Mouse (Mus musculus) B cell, adult (primary cell): ENCODE results near the gene Rsc1a1. TPM values are rescaled to one million over a fixed set of nuclear protein-coding genes. Genes with fewer than 3 reads are reported as not detected.

Source experiments
- total RNA-seq: library from RNA; stranded (reverse); gene quantifications from 4 replicates; pipeline ENCODE4 v1.2.4, GENCODE M21; 2023; ENCODE audit not compliant: inconsistent age

The Rsc1a1 gene
- total RNA-seq: 1.9 to 14.3 TPM (median 7.9 TPM) in 4 replicates

GRCm38 (mm10) chr4:141685499-141685898, at the start of gene Rsc1a1:
Gene Rsc1a1, minus strand, starts transcription at chr4:141685599.

GRCm38 (mm10) chr4:141722731-141723672, 37.6 kb upstream of the Rsc1a1 start, which contains the start of gene Ddi2:
Gene Ddi2, minus strand, starts transcription at chr4:141723419.

GRCm38 (mm10) chr4:141664799-141665198, 20.6 kb downstream of the Rsc1a1 start, which contains the start of gene Plekhm2:
Gene Plekhm2, minus strand, starts transcription at chr4:141664899.

Other genes with a start within 250 kb of the Rsc1a1 start
- gene Srarp, start 249.5 kb downstream of the Rsc1a1 start, total RNA-seq: not detected in 4 replicates
- 41.4 to 43.9 TPM (median 42.6 TPM) in 4 replicates for gene Zbtb17, start 240.9 kb downstream of the Rsc1a1 start, total RNA-seq
- 47.1 to 53.3 TPM (median 50.4 TPM) in 4 replicates for gene Spen, start 147.0 kb downstream of the Rsc1a1 start, total RNA-seq
- not detected in 4 replicates for gene Fblim1, start 79.5 kb downstream of the Rsc1a1 start, total RNA-seq
- gene Tmem82, start 67.0 kb downstream of the Rsc1a1 start, total RNA-seq: 0.24 TPM in 2 of 4 replicates, not detected in the others
- gene Slc25a34, start 61.8 kb downstream of the Rsc1a1 start, total RNA-seq: not detected in 4 replicates
- gene Plekhm2, start 20.7 kb downstream of the Rsc1a1 start, total RNA-seq: 25.8 to 36.0 TPM (median 34.9 TPM) in 4 replicates
- 42.7 to 53.7 TPM (median 45.9 TPM) in 4 replicates for gene Ddi2, start 37.8 kb upstream of the Rsc1a1 start, total RNA-seq
- not detected in 4 replicates for gene Agmat, start 61.1 kb upstream of the Rsc1a1 start, total RNA-seq
- 11.5 to 15.3 TPM (median 12.9 TPM) in 4 replicates for gene Dnajc16, start 105.3 kb upstream of the Rsc1a1 start, total RNA-seq
- 22.2 to 28.4 TPM (median 23.2 TPM) in 4 replicates for gene Casp9, start 108.0 kb upstream of the Rsc1a1 start, total RNA-seq
- 0.57 to 3.9 TPM (median 2.9 TPM) in 3 of 4 replicates, not detected in the other for gene Cela2a, start 140.6 kb upstream of the Rsc1a1 start, total RNA-seq
- gene Ctrc, start 160.8 kb upstream of the Rsc1a1 start, total RNA-seq: not detected in 4 replicates
- gene Efhd2, start 189.3 kb upstream of the Rsc1a1 start, total RNA-seq: 29.3 to 35.3 TPM (median 32.7 TPM) in 4 replicates